Mouse (Mus musculus) stomach, postnatal 0 days (tissue): ENCODE measurements around the gene Tmem239. TPM values are rescaled to one million over a fixed set of nuclear protein-coding genes. Genes with fewer than 3 reads are reported as not detected.
A peak's percentile ranks its signal among the peaks of the same experiment; 100 is the strongest.

ENCODE experiments used
- ATAC-seq: fragments of 200-750 bp; cut with Nextera tagmentation; 2 replicates; pipeline ENCODE4 v1.8.0; 2017; ENCODE audit not compliant: low FRiP score, low TSS enrichment
- DNase-seq: peaks from one replicate; pipeline ENCODE4 v3.0.0-alpha.2; 2016; ENCODE audit warnings: low spot score
- H3K27ac ChIP-seq: fragments of 300-500 bp; sonication (generic); replicated peaks from 2 replicates; pipeline ENCODE4 v1.5.1; 2014; ENCODE audit warnings: mild to moderate bottlenecking, control low read depth
- H3K27me3 ChIP-seq: fragments of 300-500 bp; sonication (generic); 2 replicates; pipeline ENCODE4 v1.6.1; 2014; ENCODE audit warnings: low read length; ENCODE audit not compliant: control insufficient read depth, insufficient read depth
- H3K36me3 ChIP-seq: fragments of 300-500 bp; sonication (generic); 2 replicates; pipeline ENCODE4 v1.6.1; 2014; ENCODE audit warnings: low read length, mixed read lengths; ENCODE audit not compliant: control insufficient read depth, insufficient read depth
- H3K4me1 ChIP-seq: fragments of 300-500 bp; sonication (generic); replicated peaks from 2 replicates; pipeline ENCODE4 v1.6.1; 2014; ENCODE audit warnings: antibody characterized with exemption; ENCODE audit not compliant: control insufficient read depth, insufficient read depth
- H3K4me2 ChIP-seq: fragments of 300-500 bp; sonication (generic); replicated peaks from 2 replicates; pipeline ENCODE4 v1.6.1; 2014; ENCODE audit warnings: low read depth, mild to moderate bottlenecking, control low read depth, moderate library complexity
- H3K4me3 ChIP-seq: fragments of 300-500 bp; sonication (generic); 2 replicates; pipeline ENCODE4 v1.5.1; 2014; ENCODE audit warnings: low read depth, low read length, control low read depth
- H3K9ac ChIP-seq: fragments of 300-500 bp; sonication (generic); 2 replicates; pipeline ENCODE4 v1.6.1; 2014; ENCODE audit warnings: mild to moderate bottlenecking, low read length, control low read depth, mixed read lengths
- H3K9me3 ChIP-seq: fragments of 300-500 bp; sonication (generic); 2 replicates; pipeline ENCODE4 v1.6.1; 2016; ENCODE audit warnings: low read length; ENCODE audit not compliant: control insufficient read depth
- CTCF ChIP-seq: IDR thresholded peaks from 2 replicates; pipeline ENCODE4 v1.5.1; 2016; ENCODE audit warnings: antibody characterized with exemption, low read depth, mild to moderate bottlenecking, moderate library complexity
- EP300 ChIP-seq: optimal IDR thresholded peaks from 2 replicates; pipeline ENCODE3; 2016; ENCODE audit warnings: antibody characterized with exemption
- WGBS: fragments of 180-500 bp; shearing (Covaris S2); extraction: QIAGEN DNeasy Blood & Tissue Kit; methylation state at CpG from one replicate; pipeline ENCODE4 v1.1.7; 2014; 5-methylcytosine and 5-hydroxymethylcytosine counted together
- polyA plus RNA-seq: library from polyadenylated mRNA; unstranded; fragments of >200 nt; fragmentation: Nextera tagmentation; extraction: Ambion mirVana; gene quantifications from 2 replicates; pipeline ENCODE4 v1.2.1, GENCODE M21; 2015

Gene Tmem239
- polyA plus RNA-seq, 1 experiment from 2014 or later = not detected

- TF ChIP-seq CTCF = no peak
- no peak for TF ChIP-seq EP300
- DNase-seq = no peak
- no peak for ATAC-seq
- H3K27me3 ChIP-seq = no peaks in the 10 kb centered on the region
- no peaks in the 10 kb centered on the region for H3K9me3 ChIP-seq
- WGBS = 93% methylated on average over 26 of the region's 26 CpGs
- H3K27ac ChIP-seq = no peak overlapping the region
- H3K9ac ChIP-seq = no peak overlapping the region
- peaks cover 4% of the 10 kb centered on the region; the same call in 1 of the 2 replicates for H3K4me1 ChIP-seq
- H3K4me2 ChIP-seq = no peak overlapping the region
- no peak overlapping the region for H3K4me3 ChIP-seq
- peaks cover 3% of the 10 kb centered on the region; the same call in 1 of the 2 replicates for H3K36me3 ChIP-seq
These were observed 15.7 kb downstream of the Tmem239 start for GRCm38 (mm10) chr2:130421781-130422620.

DNA sequence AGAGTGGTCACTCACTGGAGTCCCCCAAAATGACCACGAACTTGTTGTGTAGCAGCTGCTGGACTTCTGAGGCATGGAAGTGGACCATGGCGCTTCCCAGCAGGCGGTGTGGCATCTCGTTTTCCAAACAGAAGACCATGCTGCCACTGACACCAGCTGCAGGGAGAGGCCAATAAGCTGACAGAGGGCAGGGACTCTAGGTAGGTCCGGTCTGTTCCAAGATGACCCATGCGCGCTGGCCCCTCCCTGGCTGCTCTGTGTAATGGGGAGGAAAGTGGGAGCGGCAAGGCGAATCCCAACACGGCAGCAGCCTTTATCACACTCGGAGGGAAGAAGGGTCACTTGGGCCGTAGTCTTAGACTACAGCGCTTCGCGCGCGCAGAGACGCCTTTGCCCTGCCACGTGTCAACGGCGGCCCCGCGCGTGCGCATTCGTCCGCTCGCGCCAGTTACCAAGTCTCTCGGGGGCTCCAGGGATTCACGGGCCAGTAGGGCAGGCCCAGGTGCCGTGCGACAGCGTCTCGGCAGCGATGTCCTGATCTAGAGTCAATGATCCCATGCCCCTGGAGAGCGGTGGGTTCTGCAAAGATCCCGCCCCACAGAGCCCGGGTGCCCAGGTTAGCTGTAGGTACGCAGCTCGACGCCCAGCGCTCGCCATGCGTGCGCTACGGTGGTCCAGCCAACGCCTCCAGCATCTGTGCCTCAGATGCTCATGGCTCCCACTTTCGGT, 17.3 kb downstream of the Tmem239 start:
- peak; percentile 79 for DNase-seq
- Histone ChIP-seq H3K36me3 (peaks cover 3% of the 10 kb centered on the region; the same call in 1 of the 2 replicates), H3K4me1 (peaks cover 4% of the 10 kb centered on the region; the same call in 1 of the 2 replicates), H3K4me3 (peak overlapping the region; percentile 81), H3K9ac (peak overlapping the region; percentile 88), H3K9me3 (no peaks in the 10 kb centered on the region), H3K4me2 (peak overlapping the region; percentile 90), H3K27ac (peak overlapping the region; percentile 92), H3K27me3 (no peaks in the 10 kb centered on the region)
- WGBS = 14% methylated on average over 49 of the region's 49 CpGs
- TF ChIP-seq EP300 = no peak
- no peak for TF ChIP-seq CTCF
- ATAC-seq = peak; percentile 67

DNA sequence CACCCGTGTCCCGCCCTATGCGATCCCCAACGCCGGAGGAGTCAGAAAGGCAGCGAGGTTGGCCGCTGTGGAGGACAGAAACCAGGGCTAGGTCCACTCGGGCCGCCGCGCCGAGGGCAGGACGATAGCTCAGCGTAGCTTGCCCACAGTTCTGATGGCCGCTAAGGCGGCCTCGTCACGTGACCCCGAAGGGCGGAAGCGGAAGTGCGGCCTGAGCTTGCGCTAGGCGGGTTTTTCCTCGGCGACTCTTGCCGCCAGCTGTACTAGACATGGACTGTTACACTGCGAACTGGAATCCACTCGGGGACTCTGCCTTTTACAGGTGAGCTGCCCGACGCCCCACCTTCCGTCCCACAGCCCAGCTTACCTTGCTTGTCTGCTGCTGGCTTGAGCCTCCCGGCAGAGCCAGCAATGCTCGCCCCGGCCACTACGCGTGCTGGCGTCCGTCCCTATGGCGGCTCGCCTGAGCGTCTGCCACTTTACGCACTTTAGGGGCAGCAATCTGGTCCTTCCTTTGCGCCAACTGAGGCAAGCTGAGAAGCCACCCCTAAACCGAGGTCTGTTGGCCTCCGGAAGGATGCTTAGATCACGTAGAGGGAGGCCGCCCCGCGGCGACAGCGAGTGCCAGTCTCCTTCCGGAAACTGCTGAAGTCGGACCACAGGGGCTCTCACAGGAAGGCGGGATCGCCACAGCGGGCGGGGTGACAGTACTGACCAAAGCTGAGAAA, 18.0 kb downstream of the Tmem239 start, which contains the start of the genes Vps16 and Pced1a:
Gene Vps16, plus strand, starts transcription at position 214 of the 728 bp plus-strand sequence.
Gene Pced1a, minus strand, starts transcription at position 576 of the 728 bp plus-strand sequence.
- Histone ChIP-seq H3K36me3 (no peaks in the 10 kb centered on the region), H3K27me3 (no peaks in the 10 kb centered on the region), H3K4me3 (peak within 1 kb of the TSS; percentile 81), H3K27ac (peak within 1 kb of the TSS; percentile 92), H3K9ac (peak within 1 kb of the TSS; percentile 88), H3K4me2 (peak within 1 kb of the TSS; percentile 90), H3K9me3 (no peaks in the 10 kb centered on the region), H3K4me1 (peaks cover 4% of the 10 kb centered on the region; the same call in 1 of the 2 replicates)
- TF ChIP-seq EP300 = no peak
- TF ChIP-seq CTCF = peak; percentile 66
- under 1% methylated on average over 58 of the region's 58 CpGs for WGBS
- ATAC-seq (peak; percentile 97), DNase-seq (peak; percentile 94)

DNA sequence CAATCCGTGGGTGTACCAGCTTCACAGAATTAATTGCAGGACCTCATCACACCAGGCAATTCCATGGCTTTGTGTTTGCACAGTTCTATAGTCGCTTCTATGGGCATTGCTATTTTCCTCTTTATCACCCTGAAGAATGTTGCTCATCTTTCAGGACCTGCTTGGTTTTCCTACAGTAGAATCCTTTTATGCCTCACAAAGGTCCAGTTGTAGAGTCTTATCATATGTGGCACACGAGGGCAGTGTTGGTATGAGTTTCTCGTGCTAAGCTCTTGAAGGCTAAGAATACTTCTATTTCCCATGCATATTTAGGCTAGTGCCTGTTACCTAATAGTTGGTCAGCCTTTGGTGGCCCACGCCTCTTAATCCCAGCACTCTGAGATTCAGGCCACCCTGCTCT, 18.8 kb downstream of the Tmem239 start:
- Histone ChIP-seq H3K9ac (peak overlapping the region; percentile 88), H3K4me2 (peak overlapping the region; percentile 90), H3K4me1 (peaks cover 4% of the 10 kb centered on the region; the same call in 1 of the 2 replicates), H3K27me3 (no peaks in the 10 kb centered on the region), H3K4me3 (peak overlapping the region; percentile 81), H3K9me3 (no peaks in the 10 kb centered on the region), H3K27ac (no peak overlapping the region), H3K36me3 (no peaks in the 10 kb centered on the region)
- WGBS = 27% methylated on average over 5 of the region's 5 CpGs
- ATAC-seq = no peak
- TF ChIP-seq CTCF (peak; percentile 61), EP300 (no peak)
- DNase-seq = no peak

- Histone ChIP-seq H3K9me3 (no peaks in the 10 kb centered on the region), H3K27ac (no peak overlapping the region; the same call in 1 of the 2 replicates)
These were observed 23.6 kb downstream of the Tmem239 start for GRCm38 (mm10) chr2:130429851-130430250.

More at GRCm38 (mm10) chr2:130429851-130430250, 23.6 kb downstream of the Tmem239 start:
- Histone ChIP-seq H3K9ac (no peak overlapping the region), H3K4me3 (no peak overlapping the region), H3K4me2 (no peak overlapping the region), H3K36me3 (no peaks in the 10 kb centered on the region; the same call in 1 of the 2 replicates), H3K4me1 (peaks cover 4% of the 10 kb centered on the region; the same call in 1 of the 2 replicates), H3K27me3 (no peaks in the 10 kb centered on the region)
- TF ChIP-seq CTCF (no peak), EP300 (no peak)
- no peak for DNase-seq
- 57% methylated on average over 2 of the region's 2 CpGs for WGBS
- no peak for ATAC-seq
